Mouse (Mus musculus): ENCODE data around the gene Ubr2.

DNA sequence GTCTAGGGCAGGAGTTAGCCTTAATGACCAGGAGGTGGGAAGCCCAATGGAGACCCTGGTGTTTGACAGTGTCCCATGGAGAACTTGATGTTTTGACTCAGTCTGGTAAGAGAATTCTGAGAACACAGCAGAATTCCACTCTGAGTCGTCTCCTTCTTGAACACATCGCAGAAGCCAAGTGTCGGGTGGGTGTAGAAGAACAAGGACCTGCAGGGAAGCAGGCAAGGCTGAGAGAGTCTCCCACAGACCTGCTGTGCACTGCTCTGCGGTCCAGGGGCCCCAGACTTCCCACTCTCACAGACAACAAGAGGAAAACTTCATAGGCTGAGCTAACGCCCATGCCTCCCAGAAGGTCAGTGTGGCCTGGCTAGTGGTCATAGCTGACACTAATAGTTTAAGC, 82.6 kb downstream of the Ubr2 start:
- no peak for TF ChIP-seq POLR2A (IDR thresholded peaks at IDR 0.05; ENCODE audit: insufficient read depth, low read depth, low read length)
- no peak for TF ChIP-seq EP300 (IDR thresholded peaks at IDR 0.05; ENCODE audit: insufficient read depth, low read depth, low read length)

Data from heart, adult 2 months (tissue).